Mouse (Mus musculus) fibroblast of lung, adult 2 months (primary cell): ENCODE data around the gene Pebp1.

Source experiments
- DNase-seq: peaks from one replicate; pipeline ENCODE4 v3.0.0-alpha.2; 2011; ENCODE audit warnings: low read depth

The Pebp1 gene

GRCm38 (mm10) chr5:117285266-117285665, 2.2 kb downstream of the Pebp1 start:
- no peak for DNase-seq

GRCm38 (mm10) chr5:117284682-117285081, 2.7 kb downstream of the Pebp1 start:
- DNase-seq, result no peak

- DNase-seq, result no peak
These were observed 3.4 kb downstream of the Pebp1 start for GRCm38 (mm10) chr5:117284029-117284428.

- no peak for DNase-seq
These were observed 5.1 kb downstream of the Pebp1 start for GRCm38 (mm10) chr5:117282360-117282759.

- no peak for DNase-seq
These were observed 5.9 kb downstream of the Pebp1 start for GRCm38 (mm10) chr5:117281536-117281935.

- DNase-seq, result no peak
These were observed 7.8 kb downstream of the Pebp1 start for GRCm38 (mm10) chr5:117279669-117280050.

GRCm38 (mm10) chr5:117278809-117279668, 8.4 kb downstream of the Pebp1 start:
- no peak for DNase-seq

- DNase-seq, result no peak
These were observed 9.6 kb downstream of the Pebp1 start for GRCm38 (mm10) chr5:117277784-117278183.

- no peak for DNase-seq
These were observed 12.6 kb downstream of the Pebp1 start for GRCm38 (mm10) chr5:117274817-117275216.

- DNase-seq, result no peak
These were observed 15.5 kb downstream of the Pebp1 start for GRCm38 (mm10) chr5:117271945-117272344.

- no peak for DNase-seq
These were observed 18.0 kb downstream of the Pebp1 start for GRCm38 (mm10) chr5:117269395-117269794.

- no peak for DNase-seq
These were observed 18.7 kb downstream of the Pebp1 start for GRCm38 (mm10) chr5:117268749-117269148.

GRCm38 (mm10) chr5:117267913-117268312, 19.5 kb downstream of the Pebp1 start:
- no peak for DNase-seq

GRCm38 (mm10) chr5:117264701-117265100, 22.7 kb downstream of the Pebp1 start:
- no peak for DNase-seq

GRCm38 (mm10) chr5:117263566-117263965, 23.9 kb downstream of the Pebp1 start:
- DNase-seq, result no peak

GRCm38 (mm10) chr5:117258276-117258675, 29.1 kb downstream of the Pebp1 start:
- DNase-seq, result no peak

- no peak for DNase-seq
These were observed 35.7 kb downstream of the Pebp1 start for GRCm38 (mm10) chr5:117251763-117252162.

- DNase-seq, result no peak
These were observed 36.6 kb downstream of the Pebp1 start for GRCm38 (mm10) chr5:117250796-117251195.

GRCm38 (mm10) chr5:117248351-117248750, 39.1 kb downstream of the Pebp1 start:
- peak; percentile 27 for DNase-seq

GRCm38 (mm10) chr5:117245170-117245569, 42.3 kb downstream of the Pebp1 start:
- DNase-seq, result no peak

- DNase-seq, result no peak
These were observed 44.5 kb downstream of the Pebp1 start for GRCm38 (mm10) chr5:117242671-117243478.

GRCm38 (mm10) chr5:117241935-117242531, 45.4 kb downstream of the Pebp1 start:
- no peak for DNase-seq
